Mouse (Mus musculus): ENCODE results near the gene Rsg1. TPM values are rescaled to one million over a fixed set of nuclear protein-coding genes. Genes with fewer than 3 reads are reported as not detected.

Gene Rsg1
- polyA plus RNA-seq, 1 experiment from 2014 or later = 8.9 TPM

DNA sequence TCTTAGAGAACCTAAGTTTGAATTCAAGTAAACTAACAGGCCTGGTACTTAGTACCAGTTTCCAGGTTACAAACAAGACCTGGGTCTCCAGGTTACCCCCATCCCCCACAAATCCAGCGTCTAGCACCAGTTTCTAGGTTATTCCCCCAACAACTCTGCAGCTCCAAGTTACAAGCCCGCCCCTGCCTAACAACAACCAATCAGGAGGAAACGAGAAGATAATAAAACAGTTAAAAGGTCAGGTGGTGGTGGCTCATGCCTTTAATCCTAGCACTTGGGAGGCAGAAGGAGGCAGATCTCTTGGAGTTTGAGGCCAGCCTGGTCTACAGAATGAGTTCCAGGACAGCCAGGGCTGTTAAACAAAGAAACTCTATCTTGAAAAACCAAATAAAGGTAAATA is 53.5 kb downstream of the Rsg1 start:
- WGBS = 86% methylated on average over 3 of the region's 3 CpGs
- ATAC-seq = no peak
- Histone ChIP-seq H3K4me3 (ENCODE audit: low read length) (no peak overlapping the region), H3K4me2 (ENCODE audit: low read length) (no peak overlapping the region), H3K4me1 (ENCODE audit: control insufficient read depth, insufficient read depth, low read depth, low read length) (no peaks in the 10 kb centered on the region), H3K36me3 (ENCODE audit: control insufficient read depth, insufficient read depth, low read length) (no peaks in the 10 kb centered on the region), H3K27me3 (replicated peaks; ENCODE audit: control insufficient read depth, insufficient read depth, low read length) (no peaks in the 10 kb centered on the region), H3K9me3 (ENCODE audit: control insufficient read depth, low read length) (no peaks in the 10 kb centered on the region), H3K27ac (ENCODE audit: low read depth, low read length) (no peak overlapping the region), H3K9ac (ENCODE audit: low read depth, low read length) (no peak overlapping the region)

DNA sequence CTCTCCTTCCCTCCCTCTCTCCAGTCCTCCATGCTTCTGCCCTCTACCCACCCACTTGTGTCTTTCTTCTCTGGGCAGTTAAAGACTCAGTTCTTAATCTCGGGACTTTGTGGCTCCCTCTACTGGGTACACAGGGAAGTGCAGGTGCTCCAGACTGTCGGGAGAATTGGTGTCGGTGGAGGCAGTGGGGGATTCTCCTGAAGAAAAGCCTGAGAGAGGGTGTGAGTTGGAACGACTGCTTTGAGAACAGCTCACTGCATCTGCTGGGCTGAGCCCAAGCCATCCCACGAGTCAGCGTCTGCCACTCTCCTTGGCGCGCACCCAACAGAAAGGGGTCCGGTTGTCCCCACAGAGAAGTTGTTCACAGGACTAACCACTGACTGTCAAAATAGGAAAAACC is 54.1 kb downstream of the Rsg1 start:
- no peak overlapping the region for H3K4me3 ChIP-seq (ENCODE audit: low read length)
- no peaks in the 10 kb centered on the region for H3K4me1 ChIP-seq (ENCODE audit: control insufficient read depth, insufficient read depth, low read depth, low read length)
- H3K27me3 ChIP-seq (replicated peaks; ENCODE audit: control insufficient read depth, insufficient read depth, low read length) = no peaks in the 10 kb centered on the region
- H3K9me3 ChIP-seq (ENCODE audit: control insufficient read depth, low read length) = no peaks in the 10 kb centered on the region
- no peak overlapping the region for H3K9ac ChIP-seq (ENCODE audit: low read depth, low read length)
- H3K4me2 ChIP-seq (ENCODE audit: low read length) = no peak overlapping the region
- WGBS = 39% methylated on average over 9 of the region's 9 CpGs
- no peaks in the 10 kb centered on the region for H3K36me3 ChIP-seq (ENCODE audit: control insufficient read depth, insufficient read depth, low read length)
- ATAC-seq = no peak
- H3K27ac ChIP-seq (ENCODE audit: low read depth, low read length) = no peak overlapping the region

DNA sequence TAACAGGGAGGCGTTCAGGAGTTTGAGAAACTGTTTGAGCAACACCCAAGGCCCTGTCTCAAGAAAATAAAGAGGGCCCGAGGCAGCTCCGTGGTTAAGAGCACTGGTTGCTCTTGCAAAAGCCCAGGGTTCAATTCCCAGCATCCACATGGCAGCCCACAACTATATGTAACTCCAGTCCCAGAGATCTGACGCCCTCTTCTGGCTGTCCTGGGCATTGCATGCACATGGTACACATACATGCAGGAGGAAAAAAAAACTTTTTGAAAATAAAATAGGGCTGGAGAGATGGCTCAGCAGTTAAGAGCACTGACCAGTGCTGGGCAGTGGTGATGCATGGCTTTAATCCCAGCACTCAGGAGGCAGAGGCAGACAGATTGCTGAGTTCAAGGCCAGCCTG is 54.6 kb downstream of the Rsg1 start:
- Histone ChIP-seq H3K4me2 (ENCODE audit: low read length) (no peak overlapping the region), H3K9ac (ENCODE audit: low read depth, low read length) (no peak overlapping the region), H3K4me3 (ENCODE audit: low read length) (no peak overlapping the region), H3K27me3 (replicated peaks; ENCODE audit: control insufficient read depth, insufficient read depth, low read length) (no peaks in the 10 kb centered on the region), H3K4me1 (ENCODE audit: control insufficient read depth, insufficient read depth, low read depth, low read length) (no peaks in the 10 kb centered on the region; the same call in none of the 2 replicates), H3K27ac (ENCODE audit: low read depth, low read length) (no peak overlapping the region), H3K36me3 (ENCODE audit: control insufficient read depth, insufficient read depth, low read length) (no peaks in the 10 kb centered on the region), H3K9me3 (ENCODE audit: control insufficient read depth, low read length) (no peaks in the 10 kb centered on the region)
- 88% methylated on average over 4 of the region's 4 CpGs for whole genome bisulfite sequencing
- ATAC-seq = no peak

DNA sequence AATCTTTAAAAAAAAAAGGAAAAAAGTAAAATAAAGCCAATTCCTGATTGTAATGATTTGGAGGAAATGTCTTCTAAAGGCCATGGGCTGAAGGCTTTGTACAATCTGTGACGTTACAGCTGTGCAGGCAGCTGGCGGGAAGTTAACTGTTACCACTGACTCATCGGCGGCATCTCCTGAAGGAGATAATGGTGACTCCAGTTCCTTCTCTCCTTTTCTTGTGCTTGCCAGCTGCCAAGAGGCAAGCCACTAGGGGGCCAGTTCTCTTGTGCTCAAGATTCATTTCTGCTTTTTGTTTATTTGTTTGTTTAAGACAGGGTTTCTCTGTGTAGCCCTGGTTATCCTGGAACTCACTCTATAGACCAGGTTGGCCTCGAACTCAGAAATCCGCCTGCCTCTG is 55.3 kb downstream of the Rsg1 start:
- H3K27me3 ChIP-seq (replicated peaks; ENCODE audit: control insufficient read depth, insufficient read depth, low read length) = no peaks in the 10 kb centered on the region
- no peaks in the 10 kb centered on the region; the same call in none of the 2 replicates for H3K4me1 ChIP-seq (ENCODE audit: control insufficient read depth, insufficient read depth, low read depth, low read length)
- no peaks in the 10 kb centered on the region for H3K36me3 ChIP-seq (ENCODE audit: control insufficient read depth, insufficient read depth, low read length)
- H3K27ac ChIP-seq (ENCODE audit: low read depth, low read length) = no peak overlapping the region
- H3K4me2 ChIP-seq (ENCODE audit: low read length) = no peak overlapping the region
- H3K9me3 ChIP-seq (ENCODE audit: control insufficient read depth, low read length) = no peaks in the 10 kb centered on the region
- no peak overlapping the region for H3K9ac ChIP-seq (ENCODE audit: low read depth, low read length)
- WGBS = 91% methylated on average over 6 of the region's 6 CpGs
- ATAC-seq = no peak
- no peak overlapping the region for H3K4me3 ChIP-seq (ENCODE audit: low read length)

DNA sequence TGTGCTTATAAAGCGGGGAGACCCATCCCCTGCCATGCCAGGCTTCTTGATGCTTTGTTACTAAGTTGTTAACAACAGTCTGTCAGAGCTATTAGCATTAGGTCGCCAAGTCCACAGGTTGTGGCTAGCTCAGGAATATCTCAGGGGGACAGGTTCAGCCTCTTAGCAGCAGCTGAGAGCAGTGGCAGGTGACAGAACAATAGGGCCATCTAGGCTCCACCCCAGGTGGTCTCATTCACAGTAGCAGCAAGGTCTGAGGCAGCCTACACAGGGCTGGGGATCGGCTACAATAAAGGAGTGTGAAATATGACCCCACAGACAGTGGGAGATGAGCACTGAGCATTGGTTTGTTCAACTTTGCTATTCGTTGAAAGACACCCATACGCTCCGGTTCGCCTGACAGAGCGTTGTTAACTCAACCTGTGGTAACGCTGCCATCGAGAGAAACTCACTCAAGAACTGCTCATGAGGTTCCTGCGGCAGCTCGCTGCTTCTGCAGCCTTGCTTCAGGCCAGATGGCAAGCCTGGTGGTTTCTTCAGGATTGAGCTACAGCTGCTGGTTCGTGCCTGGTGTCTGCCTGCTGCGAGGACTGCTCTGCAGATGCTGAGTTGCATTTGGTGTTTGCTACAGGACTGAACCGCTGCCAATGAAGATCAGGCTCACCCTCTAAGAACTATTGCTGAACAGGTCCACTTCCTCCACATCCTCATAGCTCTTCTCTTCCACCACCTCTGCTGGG is 56.6 kb downstream of the Rsg1 start:
- no peak overlapping the region for H3K27ac ChIP-seq (ENCODE audit: low read depth, low read length)
- H3K4me2 ChIP-seq (ENCODE audit: low read length) = no peak overlapping the region
- 56% methylated on average over 15 of the region's 15 CpGs for WGBS
- no peaks in the 10 kb centered on the region for H3K9me3 ChIP-seq (ENCODE audit: control insufficient read depth, low read length)
- no peak overlapping the region for H3K4me3 ChIP-seq (ENCODE audit: low read length)
- no peaks in the 10 kb centered on the region for H3K27me3 ChIP-seq (replicated peaks; ENCODE audit: control insufficient read depth, insufficient read depth, low read length)
- no peaks in the 10 kb centered on the region for H3K36me3 ChIP-seq (ENCODE audit: control insufficient read depth, insufficient read depth, low read length)
- H3K4me1 ChIP-seq (ENCODE audit: control insufficient read depth, insufficient read depth, low read depth, low read length) = peaks cover 7% of the 10 kb centered on the region
- H3K9ac ChIP-seq (ENCODE audit: low read depth, low read length) = no peak overlapping the region
- ATAC-seq = no peak

DNA sequence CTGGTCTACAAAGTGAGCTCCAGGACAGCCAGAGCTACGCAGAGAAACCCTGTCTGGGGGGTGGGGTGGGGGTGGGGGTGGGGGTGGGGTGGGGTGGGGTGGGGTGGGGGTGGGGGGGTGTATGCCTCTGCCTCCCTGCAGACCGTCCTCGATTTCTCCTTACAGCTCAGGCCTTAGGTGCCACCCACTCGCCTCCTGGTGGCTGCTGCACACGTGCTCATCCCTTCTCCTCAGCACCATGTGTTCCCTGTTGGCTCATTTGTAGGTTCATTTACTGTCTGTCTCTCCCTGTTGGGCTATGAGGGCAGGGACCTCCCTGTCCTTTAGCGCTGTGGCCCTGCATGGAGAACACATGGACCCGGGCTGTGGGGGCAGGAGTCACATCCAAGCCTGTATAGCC is 57.5 kb downstream of the Rsg1 start:
- Histone ChIP-seq H3K9me3 (ENCODE audit: control insufficient read depth, low read length) (no peaks in the 10 kb centered on the region), H3K4me1 (ENCODE audit: control insufficient read depth, insufficient read depth, low read depth, low read length) (peaks cover 7% of the 10 kb centered on the region), H3K27me3 (replicated peaks; ENCODE audit: control insufficient read depth, insufficient read depth, low read length) (no peaks in the 10 kb centered on the region), H3K36me3 (ENCODE audit: control insufficient read depth, insufficient read depth, low read length) (no peaks in the 10 kb centered on the region), H3K4me3 (ENCODE audit: low read length) (no peak overlapping the region), H3K4me2 (ENCODE audit: low read length) (no peak overlapping the region), H3K27ac (ENCODE audit: low read depth, low read length) (no peak overlapping the region), H3K9ac (ENCODE audit: low read depth, low read length) (no peak overlapping the region)
- ATAC-seq = no peak
- WGBS = 87% methylated on average over 7 of the region's 7 CpGs

DNA sequence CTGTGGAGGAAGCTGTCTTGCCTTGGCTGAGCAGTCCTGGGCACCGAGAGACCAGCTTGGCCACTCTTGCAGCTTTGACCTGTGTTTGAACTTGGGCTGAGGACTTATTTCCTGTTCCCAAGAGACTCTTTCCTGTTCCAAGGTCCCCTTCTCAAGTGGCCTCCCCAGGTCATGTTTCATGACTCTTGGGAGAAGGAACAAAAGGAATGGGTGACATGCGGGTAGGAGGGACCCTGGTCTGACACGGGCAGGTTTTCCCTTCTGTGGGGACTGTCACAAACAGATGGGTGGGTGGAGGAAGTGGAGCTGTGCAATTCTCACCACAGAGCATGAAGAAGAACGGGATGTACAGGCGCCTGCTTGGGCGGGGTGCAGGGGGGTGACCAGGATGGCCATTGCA is 58.0 kb downstream of the Rsg1 start:
- WGBS = 85% methylated on average over 6 of the region's 6 CpGs
- Histone ChIP-seq H3K27ac (ENCODE audit: low read depth, low read length) (no peak overlapping the region), H3K36me3 (ENCODE audit: control insufficient read depth, insufficient read depth, low read length) (no peaks in the 10 kb centered on the region), H3K4me1 (ENCODE audit: control insufficient read depth, insufficient read depth, low read depth, low read length) (peaks cover 7% of the 10 kb centered on the region), H3K27me3 (replicated peaks; ENCODE audit: control insufficient read depth, insufficient read depth, low read length) (no peaks in the 10 kb centered on the region), H3K4me2 (ENCODE audit: low read length) (no peak overlapping the region), H3K9me3 (ENCODE audit: control insufficient read depth, low read length) (no peaks in the 10 kb centered on the region), H3K4me3 (ENCODE audit: low read length) (no peak overlapping the region), H3K9ac (ENCODE audit: low read depth, low read length) (no peak overlapping the region)
- ATAC-seq = no peak

DNA sequence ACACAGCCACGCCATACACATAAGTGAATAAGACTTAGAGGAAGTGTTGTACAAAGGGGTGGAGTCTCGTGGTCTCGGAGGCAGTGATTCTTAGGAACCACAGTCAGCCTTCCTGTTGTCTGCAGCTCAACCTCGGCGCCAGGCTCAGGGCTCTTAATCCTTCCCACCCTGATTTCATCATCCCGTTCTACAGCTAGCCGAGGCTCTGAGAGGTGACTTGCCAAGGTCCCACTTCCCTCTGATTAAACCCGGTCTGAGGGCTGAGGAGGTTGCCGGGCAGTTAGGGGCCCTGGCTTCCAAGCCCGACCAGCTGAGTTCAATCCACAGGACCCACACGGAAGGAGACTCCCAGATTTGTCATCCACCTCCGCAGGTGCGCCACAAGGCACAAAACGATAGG is 59.1 kb downstream of the Rsg1 start:
- 24% methylated on average over 14 of the region's 14 CpGs for WGBS
- no peak for ATAC-seq
- Histone ChIP-seq H3K9ac (ENCODE audit: low read depth, low read length) (peak overlapping the region; percentile 52), H3K4me2 (ENCODE audit: low read length) (peak overlapping the region; percentile 46), H3K27me3 (replicated peaks; ENCODE audit: control insufficient read depth, insufficient read depth, low read length) (no peaks in the 10 kb centered on the region), H3K4me3 (ENCODE audit: low read length) (no peak overlapping the region), H3K9me3 (ENCODE audit: control insufficient read depth, low read length) (no peaks in the 10 kb centered on the region), H3K4me1 (ENCODE audit: control insufficient read depth, insufficient read depth, low read depth, low read length) (peaks cover 7% of the 10 kb centered on the region), H3K27ac (ENCODE audit: low read depth, low read length) (no peak overlapping the region), H3K36me3 (ENCODE audit: control insufficient read depth, insufficient read depth, low read length) (no peaks in the 10 kb centered on the region)

DNA sequence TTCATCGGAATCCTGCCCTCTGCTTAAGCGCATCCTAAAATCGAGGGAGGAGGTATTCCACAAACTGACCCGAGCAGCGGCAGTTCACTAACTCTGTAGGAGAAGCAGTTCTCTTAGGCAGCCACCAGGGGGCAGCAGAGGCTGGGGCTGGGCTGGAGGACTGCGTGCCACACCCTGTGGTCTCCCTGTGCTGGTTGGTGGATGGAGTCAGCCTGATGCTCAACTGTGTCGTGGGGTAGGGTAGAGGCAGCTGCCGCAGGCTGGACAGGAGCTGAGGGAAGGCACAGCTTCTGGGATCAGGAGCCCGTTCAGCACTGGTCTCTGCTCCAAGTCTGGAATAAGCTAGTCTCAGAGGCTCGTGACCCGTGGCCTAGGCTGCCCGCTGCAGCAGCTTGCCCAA is 59.5 kb downstream of the Rsg1 start:
- Histone ChIP-seq H3K4me3 (ENCODE audit: low read length) (no peak overlapping the region), H3K36me3 (ENCODE audit: control insufficient read depth, insufficient read depth, low read length) (no peaks in the 10 kb centered on the region), H3K27me3 (replicated peaks; ENCODE audit: control insufficient read depth, insufficient read depth, low read length) (no peaks in the 10 kb centered on the region), H3K9me3 (ENCODE audit: control insufficient read depth, low read length) (no peaks in the 10 kb centered on the region), H3K9ac (ENCODE audit: low read depth, low read length) (peak overlapping the region; percentile 52), H3K4me1 (ENCODE audit: control insufficient read depth, insufficient read depth, low read depth, low read length) (peaks cover 7% of the 10 kb centered on the region), H3K4me2 (ENCODE audit: low read length) (peak overlapping the region; percentile 46), H3K27ac (ENCODE audit: low read depth, low read length) (no peak overlapping the region)
- ATAC-seq = peak; percentile 79
- 13% methylated on average over 12 of the region's 12 CpGs for WGBS

Data from hindbrain, embryonic 16.5 days (tissue).